ENCODE assay signal across 15 mouse cellular contexts in the genomic region with DNA sequence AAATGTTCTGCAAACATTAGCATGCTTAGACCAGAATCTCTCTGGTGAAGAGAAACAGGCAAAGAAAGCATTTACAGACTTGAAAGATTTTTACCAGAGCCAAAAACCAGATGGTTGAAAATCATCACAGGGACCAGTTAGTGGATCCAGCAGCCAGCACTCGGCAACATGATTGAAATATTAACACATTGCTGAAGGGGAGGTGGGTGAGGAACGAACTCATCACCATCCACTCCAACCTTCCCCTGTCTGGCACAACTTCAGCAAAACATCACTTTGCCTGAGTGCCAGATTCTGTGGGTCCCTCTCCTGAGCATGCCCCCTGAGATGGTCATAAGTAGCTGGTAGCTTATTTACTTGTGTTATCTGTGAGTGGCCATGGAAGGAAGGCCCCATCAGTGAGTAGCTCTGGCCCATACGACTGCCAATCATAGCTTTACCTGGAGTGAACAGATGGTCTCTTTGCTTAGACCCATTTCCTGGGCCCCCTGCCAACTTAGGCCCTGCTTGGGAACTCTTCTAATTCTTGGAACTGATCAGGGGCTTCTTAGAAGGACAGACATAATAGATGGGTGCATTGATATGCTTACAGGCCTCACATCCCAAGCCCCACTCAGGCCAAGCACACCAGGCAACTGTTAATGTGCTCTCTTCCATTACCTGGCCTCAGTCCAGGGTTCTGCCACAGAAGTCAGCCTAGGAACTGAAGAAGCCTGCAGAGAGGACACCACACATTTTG. TPM values are rescaled to one million over a fixed set of nuclear protein-coding genes. Genes with fewer than 3 reads are reported as not detected.
A peak's percentile ranks its signal among the peaks of the same experiment; 100 is the strongest.
DNase-seq lines count a peak whose midpoint lies in the region; ATAC-seq and TF ChIP-seq lines count a peak whose summit lies in the region.
"Had no signal": no experiment of that assay in that cellular context is flagged by ENCODE, and none has a peak within 500 bp of the region (broad histone marks: within the 10 kb centered on the region; RNA-seq: fewer than 3 reads in every experiment).

No protein-coding gene starts in this region.

- peaks cover 7% of the 10 kb centered on the region for H3K27me3 ChIP-seq in hindbrain, embryonic 13.5 days
- peaks cover 15% of the 10 kb centered on the region for H3K27me3 ChIP-seq in hindbrain, embryonic 10.5 days (ENCODE audit: insufficient read depth, poor library complexity, severe bottlenecking)
- H3K27me3 ChIP-seq in G1E (ENCODE audit: insufficient read depth, low read length) = no peaks in the 10 kb centered on the region
- no peaks in the 10 kb centered on the region for H3K27me3 ChIP-seq in forebrain, embryonic 14.5 days (replicated peaks; ENCODE audit: control insufficient read depth, insufficient read depth, low read length)
- H3K27me3 ChIP-seq: embryonic facial prominence, embryonic 13.5 days; liver, embryonic 15.5 days had no signal

- peak overlapping the region; percentile 19; the same call in 1 of the 2 replicates for H3K9ac ChIP-seq in hindbrain, embryonic 13.5 days
- 0 out of 2 replicates have a peak overlapping the region, but pooled peaks have one; percentile 17 for H3K9ac ChIP-seq in forebrain, embryonic 14.5 days (ENCODE audit: low read length)
- H3K9ac ChIP-seq: embryonic facial prominence, embryonic 13.5 days; kidney, embryonic 15.5 days; liver, embryonic 15.5 days; neural tube, embryonic 13.5 days had no signal

- TF ChIP-seq CTCF in G1E (IDR thresholded peaks at IDR 0.05; ENCODE audit: low read depth, low read length) = no peak

- DNase-seq in hindbrain, embryonic 10.5 days (ENCODE audit: low spot score) = no peak
- DNase-seq in G1E (ENCODE audit: low spot score) = no peak
- DNase-seq in cerebellum, adult 11-12 months = peak; percentile 80
- DNase-seq in forebrain, embryonic 14.5 days (ENCODE audit: low spot score) = peak; percentile 76
- no peak for DNase-seq in thymus, adult 18-20 months
- no peak for DNase-seq in right cerebral cortex, postnatal 25 days
- DNase-seq: adrenal gland, postnatal 25 days; layer of hippocampus, adult 9-11 months had no signal

- no peaks in the 10 kb centered on the region for H3K36me3 ChIP-seq in hindbrain, embryonic 13.5 days
- no peaks in the 10 kb centered on the region for H3K36me3 ChIP-seq in hindbrain, embryonic 10.5 days
- H3K36me3 ChIP-seq in G1E (replicated peaks) = peaks cover 82% of the 10 kb centered on the region
- H3K36me3 ChIP-seq in forebrain, embryonic 14.5 days (ENCODE audit: control insufficient read depth, insufficient read depth, low read length) = no peaks in the 10 kb centered on the region
- H3K36me3 ChIP-seq: embryonic facial prominence, embryonic 13.5 days; kidney, embryonic 15.5 days; neural tube, embryonic 13.5 days had no signal

- peak overlapping the region; percentile 35; the same call in 1 of the 2 replicates for H3K27ac ChIP-seq in hindbrain, embryonic 13.5 days
- no peak overlapping the region for H3K27ac ChIP-seq in hindbrain, embryonic 10.5 days
- peak overlapping the region; percentile 75 for H3K27ac ChIP-seq in forebrain, embryonic 14.5 days (ENCODE audit: low read depth, low read length)
- H3K27ac ChIP-seq: embryonic facial prominence, embryonic 13.5 days; kidney, embryonic 15.5 days; liver, embryonic 15.5 days; neural tube, embryonic 13.5 days had no signal

- no peaks in the 10 kb centered on the region for H3K9me3 ChIP-seq in hindbrain, embryonic 13.5 days
- no peaks in the 10 kb centered on the region for H3K9me3 ChIP-seq in hindbrain, embryonic 10.5 days
- no peaks in the 10 kb centered on the region for H3K9me3 ChIP-seq in G1E (replicated peaks)
- no peaks in the 10 kb centered on the region for H3K9me3 ChIP-seq in forebrain, embryonic 14.5 days (replicated peaks; ENCODE audit: control insufficient read depth, low read length)
- H3K9me3 ChIP-seq: embryonic facial prominence, embryonic 13.5 days; kidney, embryonic 15.5 days; liver, embryonic 15.5 days; neural tube, embryonic 13.5 days had no signal

- ATAC-seq in hindbrain, embryonic 13.5 days (ENCODE audit: low FRiP score) = peak; percentile 10; the same call in 1 of the 2 replicates
- ATAC-seq in G1E (ENCODE audit: extremely low read depth, insufficient number of reproducible peaks, low FRiP score, poor library complexity, severe bottlenecking) = peak; percentile 19; the same call in 1 of the 2 replicates
- ATAC-seq in forebrain, embryonic 14.5 days = peak; percentile 82
- ATAC-seq in erythroblast, adult 5-6 weeks (replicated peaks; ENCODE audit: low FRiP score, poor library complexity, severe bottlenecking) = no peak

- H3K4me1 ChIP-seq in hindbrain, embryonic 13.5 days (replicated peaks) = peaks cover 12% of the 10 kb centered on the region
- peaks cover 6% of the 10 kb centered on the region for H3K4me1 ChIP-seq in hindbrain, embryonic 10.5 days (replicated peaks)
- H3K4me1 ChIP-seq in G1E (ENCODE audit: insufficient read depth, low read depth, low read length) = peaks cover 57% of the 10 kb centered on the region
- peaks cover 5% of the 10 kb centered on the region for H3K4me1 ChIP-seq in forebrain, embryonic 14.5 days (ENCODE audit: control insufficient read depth, insufficient read depth, low read length)

- 78% methylated on average over 3 of the region's 3 CpGs for WGBS in hindbrain, embryonic 13.5 days
- 90% methylated on average over 3 of the region's 3 CpGs for WGBS in hindbrain, embryonic 10.5 days
- WGBS in forebrain, embryonic 14.5 days = 54% methylated on average over 3 of the region's 3 CpGs

- H3K4me3 ChIP-seq in hindbrain, embryonic 13.5 days = no peak overlapping the region
- no peak overlapping the region for H3K4me3 ChIP-seq in hindbrain, embryonic 10.5 days
- H3K4me3 ChIP-seq in G1E (ENCODE audit: low read depth, low read length) = no peak overlapping the region; the same call in 1 of the 2 replicates
- no peak overlapping the region for H3K4me3 ChIP-seq in forebrain, embryonic 14.5 days (ENCODE audit: low read depth, low read length)
- H3K4me3 ChIP-seq: embryonic facial prominence, embryonic 13.5 days; kidney, embryonic 15.5 days; liver, embryonic 15.5 days; neural tube, embryonic 13.5 days had no signal

- no peak overlapping the region for H3K4me2 ChIP-seq in hindbrain, embryonic 13.5 days
- H3K4me2 ChIP-seq in forebrain, embryonic 14.5 days (ENCODE audit: low read length) = no peak overlapping the region
- H3K4me2 ChIP-seq: embryonic facial prominence, embryonic 13.5 days; kidney, embryonic 15.5 days; liver, embryonic 15.5 days; neural tube, embryonic 13.5 days had no signal

RNA-seq across cellular contexts. Expression of gene Syce2, which starts 5.6 kb away (rescaled TPM):
- 17.8 and 20.4 TPM in 2 replicates for polyA plus RNA-seq in hindbrain, embryonic 13.5 days (2015; fragmentation: Nextera tagmentation; extraction: Ambion mirVana)
- polyA plus RNA-seq in hindbrain, embryonic 10.5 days (2016; fragmentation: Nextera tagmentation; extraction: Ambion mirVana) = 61.5 and 67.1 TPM in 2 replicates
- total RNA-seq in G1E (2014; fragmentation: Nextera tagmentation) (370 and 371 TPM in 2 replicates), G1E (2017) (319 and 358 TPM in 2 replicates)
- polyA plus RNA-seq in G1E (2012) = 261 and 336 TPM in 2 replicates
- 58.0 and 71.5 TPM in 2 replicates for polyA plus RNA-seq in forebrain, embryonic 14.5 days (2014; fragmentation: Nextera tagmentation; extraction: Ambion mirVana)
- 54.3 and 54.8 TPM in 2 replicates for total RNA-seq in erythroblast, adult 5-6 weeks (2015; ENCODE audit: low replicate concordance)
- 10.6 and 24.4 TPM in 2 replicates for total RNA-seq in erythroblast, adult 5-6 weeks (2017; ENCODE audit: low replicate concordance)

RNA-seq across cellular contexts. Expression of gene Gcdh, which starts 16.3 kb away (rescaled TPM):
- polyA plus RNA-seq in hindbrain, embryonic 13.5 days (2015; fragmentation: Nextera tagmentation; extraction: Ambion mirVana) = 33.1 TPM in 2 replicates
- polyA plus RNA-seq in hindbrain, embryonic 10.5 days (2016; fragmentation: Nextera tagmentation; extraction: Ambion mirVana) = 35.5 and 43.4 TPM in 2 replicates
- 17.7 and 26.6 TPM in 2 replicates for total RNA-seq in G1E (2014; fragmentation: Nextera tagmentation)
- total RNA-seq in G1E (2017) = 35.2 and 45.8 TPM in 2 replicates
- polyA plus RNA-seq in G1E (2012) = 66.4 and 69.8 TPM in 2 replicates
- 27.1 and 30.0 TPM in 2 replicates for polyA plus RNA-seq in forebrain, embryonic 14.5 days (2014; fragmentation: Nextera tagmentation; extraction: Ambion mirVana)
- total RNA-seq in erythroblast, adult 5-6 weeks (2015; ENCODE audit: low replicate concordance) = 7.9 and 14.6 TPM in 2 replicates
- total RNA-seq in erythroblast, adult 5-6 weeks (2017; ENCODE audit: low replicate concordance) = 13.4 and 17.6 TPM in 2 replicates

RNA-seq across cellular contexts. Expression of gene Farsa, which starts 20.7 kb away (rescaled TPM):
- polyA plus RNA-seq in hindbrain, embryonic 13.5 days (2015; fragmentation: Nextera tagmentation; extraction: Ambion mirVana) = 107 and 109 TPM in 2 replicates
- polyA plus RNA-seq in hindbrain, embryonic 10.5 days (2016; fragmentation: Nextera tagmentation; extraction: Ambion mirVana) = 129 and 134 TPM in 2 replicates
- total RNA-seq in G1E (2014; fragmentation: Nextera tagmentation) (35.3 and 39.6 TPM in 2 replicates), G1E (2017) (182 and 203 TPM in 2 replicates)
- polyA plus RNA-seq in G1E (2012) = 138 and 152 TPM in 2 replicates
- 92.3 and 102 TPM in 2 replicates for polyA plus RNA-seq in forebrain, embryonic 14.5 days (2014; fragmentation: Nextera tagmentation; extraction: Ambion mirVana)
- 6.0 and 9.6 TPM in 2 replicates for total RNA-seq in erythroblast, adult 5-6 weeks (2015; ENCODE audit: low replicate concordance)
- total RNA-seq in erythroblast, adult 5-6 weeks (2017; ENCODE audit: low replicate concordance) = 25.0 and 28.8 TPM in 2 replicates

RNA-seq across cellular contexts. Expression of gene Klf1, which starts 24.3 kb away (rescaled TPM):
- 0.64 and 1.00 TPM in 2 replicates for polyA plus RNA-seq in hindbrain, embryonic 13.5 days (2015; fragmentation: Nextera tagmentation; extraction: Ambion mirVana)
- polyA plus RNA-seq in hindbrain, embryonic 10.5 days (2016; fragmentation: Nextera tagmentation; extraction: Ambion mirVana) = 18.2 and 21.5 TPM in 2 replicates
- total RNA-seq in G1E (2014; fragmentation: Nextera tagmentation) (69.9 and 75.0 TPM in 2 replicates), G1E (2017) (51.5 and 56.1 TPM in 2 replicates)
- polyA plus RNA-seq in G1E (2012) = 193 and 253 TPM in 2 replicates
- polyA plus RNA-seq in forebrain, embryonic 14.5 days (2014; fragmentation: Nextera tagmentation; extraction: Ambion mirVana) = 0.74 and 0.99 TPM in 2 replicates
- total RNA-seq in erythroblast, adult 5-6 weeks (2015; ENCODE audit: low replicate concordance) = 58.9 and 59.8 TPM in 2 replicates
- total RNA-seq in erythroblast, adult 5-6 weeks (2017; ENCODE audit: low replicate concordance) = 85.0 and 116 TPM in 2 replicates
- total RNA-seq: left cerebral cortex, postnatal 14 days had no signal

RNA-seq across cellular contexts. Expression of gene Calr, which starts 30.7 kb away (rescaled TPM):
- polyA plus RNA-seq in hindbrain, embryonic 13.5 days (2015; fragmentation: Nextera tagmentation; extraction: Ambion mirVana) = 646 and 672 TPM in 2 replicates
- polyA plus RNA-seq in hindbrain, embryonic 10.5 days (2016; fragmentation: Nextera tagmentation; extraction: Ambion mirVana) = 783 and 812 TPM in 2 replicates
- total RNA-seq in G1E (2014; fragmentation: Nextera tagmentation) (406 and 435 TPM in 2 replicates), G1E (2017) (831 and 954 TPM in 2 replicates)
- polyA plus RNA-seq in G1E (2012) = 248 and 253 TPM in 2 replicates
- polyA plus RNA-seq in forebrain, embryonic 14.5 days (2014; fragmentation: Nextera tagmentation; extraction: Ambion mirVana) = 514 and 606 TPM in 2 replicates
- 255 and 289 TPM in 2 replicates for total RNA-seq in erythroblast, adult 5-6 weeks (2015; ENCODE audit: low replicate concordance)
- total RNA-seq in erythroblast, adult 5-6 weeks (2017; ENCODE audit: low replicate concordance) = 800 and 908 TPM in 2 replicates

Comparison
In these comparisons a context has a peak if more than half of its experiments do, and no peak if none do; other contexts are left out.
1. DNase-seq: peak in cerebellum, adult 11-12 months (single experiment) and forebrain, embryonic 14.5 days (single experiment); none in hindbrain, embryonic 10.5 days (single experiment), G1E (single experiment), thymus, adult 18-20 months (0 of 2) and right cerebral cortex, postnatal 25 days (single experiment).